ENCODE assay signal across 9 mouse cellular contexts in genomic region chr7:100964242-100964641, GRCm38 (mm10). TPM values are rescaled to one million over a fixed set of nuclear protein-coding genes. Genes with fewer than 3 reads are reported as not detected.
DNase-seq lines count a peak whose midpoint lies in the region; ATAC-seq and TF ChIP-seq lines count a peak whose summit lies in the region.
"Had no signal": no experiment of that assay in that cellular context is flagged by ENCODE, and none has a peak within 500 bp of the region (broad histone marks: within the 10 kb centered on the region; RNA-seq: fewer than 3 reads in every experiment).

No protein-coding gene starts in this region.

- H3K4me3 ChIP-seq in forebrain, embryonic 10.5 days: no peak overlapping the region
- no peak overlapping the region for H3K4me3 ChIP-seq in forebrain, embryonic 15.5 days
- H3K4me3 ChIP-seq in midbrain, embryonic 10.5 days: no peak overlapping the region
- no peak overlapping the region for H3K4me3 ChIP-seq in midbrain, embryonic 14.5 days (replicated peaks; ENCODE audit: low read depth, low read length)
- H3K4me3 ChIP-seq in liver, embryonic 16.5 days (ENCODE audit: low read depth, low read length): peak overlapping the region; percentile 4; the same call in 1 of the 2 replicates
- H3K4me3 ChIP-seq in stomach, postnatal 0 days (ENCODE audit: low read depth, low read length): no peak overlapping the region
- no peak overlapping the region for H3K4me3 ChIP-seq in thymus, adult 2 months (ENCODE audit: control insufficient read depth, insufficient read depth, low read length)
- H3K4me3 ChIP-seq: stomach, embryonic 15.5 days had no signal

- H3K27me3 ChIP-seq in forebrain, embryonic 10.5 days (ENCODE audit: poor library complexity, severe bottlenecking): peaks cover 9% of the 10 kb centered on the region; the same call in 1 of the 2 replicates
- H3K27me3 ChIP-seq in forebrain, embryonic 15.5 days: no peaks in the 10 kb centered on the region
- peaks cover under 1% of the 10 kb centered on the region; the same call in 1 of the 2 replicates for H3K27me3 ChIP-seq in midbrain, embryonic 10.5 days (ENCODE audit: low read depth, poor library complexity, severe bottlenecking)
- no peaks in the 10 kb centered on the region for H3K27me3 ChIP-seq in midbrain, embryonic 14.5 days (ENCODE audit: control insufficient read depth, insufficient read depth, low read length)
- no peaks in the 10 kb centered on the region for H3K27me3 ChIP-seq in liver, embryonic 16.5 days (ENCODE audit: control insufficient read depth, insufficient read depth, low read depth, low read length)
- H3K27me3 ChIP-seq in stomach, postnatal 0 days (ENCODE audit: control insufficient read depth, insufficient read depth, low read length): no peaks in the 10 kb centered on the region
- H3K27me3 ChIP-seq in thymus, adult 2 months (ENCODE audit: control insufficient read depth, insufficient read depth, low read length): no peaks in the 10 kb centered on the region
- H3K27me3 ChIP-seq: stomach, embryonic 15.5 days had no signal

- H3K9me3 ChIP-seq in forebrain, embryonic 10.5 days: no peaks in the 10 kb centered on the region
- H3K9me3 ChIP-seq in forebrain, embryonic 15.5 days: no peaks in the 10 kb centered on the region
- H3K9me3 ChIP-seq in midbrain, embryonic 10.5 days (replicated peaks): no peaks in the 10 kb centered on the region
- H3K9me3 ChIP-seq in midbrain, embryonic 14.5 days (ENCODE audit: control insufficient read depth, low read length): no peaks in the 10 kb centered on the region
- no peaks in the 10 kb centered on the region for H3K9me3 ChIP-seq in liver, embryonic 16.5 days (replicated peaks; ENCODE audit: control insufficient read depth, low read length)
- H3K9me3 ChIP-seq in stomach, postnatal 0 days (ENCODE audit: control insufficient read depth, low read length): no peaks in the 10 kb centered on the region
- H3K9me3 ChIP-seq: stomach, embryonic 15.5 days had no signal

- H3K36me3 ChIP-seq in forebrain, embryonic 10.5 days (replicated peaks): no peaks in the 10 kb centered on the region
- no peaks in the 10 kb centered on the region for H3K36me3 ChIP-seq in forebrain, embryonic 15.5 days
- H3K36me3 ChIP-seq in midbrain, embryonic 10.5 days: no peaks in the 10 kb centered on the region
- no peaks in the 10 kb centered on the region for H3K36me3 ChIP-seq in midbrain, embryonic 14.5 days (ENCODE audit: control insufficient read depth, insufficient read depth, low read length)
- H3K36me3 ChIP-seq in liver, embryonic 16.5 days (ENCODE audit: control insufficient read depth, insufficient read depth): no peaks in the 10 kb centered on the region
- no peaks in the 10 kb centered on the region for H3K36me3 ChIP-seq in stomach, postnatal 0 days (ENCODE audit: control insufficient read depth, insufficient read depth, low read length)
- H3K36me3 ChIP-seq in thymus, adult 2 months (ENCODE audit: control insufficient read depth, insufficient read depth, low read length): no peaks in the 10 kb centered on the region
- H3K36me3 ChIP-seq: stomach, embryonic 15.5 days had no signal

- DNase-seq in forebrain, embryonic 10.5 days (ENCODE audit: extremely low spot score, low spot score): no peak
- no peak for DNase-seq in midbrain, embryonic 10.5 days (ENCODE audit: low spot score)
- no peak for DNase-seq in midbrain, embryonic 14.5 days
- DNase-seq in stomach, postnatal 0 days (ENCODE audit: low spot score): no peak
- DNase-seq in thymus, adult 2 months: no peak
- DNase-seq in Muller cell, postnatal 12 days (ENCODE audit: inconsistent ontology term): no peak

- TF ChIP-seq CTCF in stomach, postnatal 0 days (IDR thresholded peaks at IDR 0.05; ENCODE audit: low read depth): no peak
- TF ChIP-seq CTCF in thymus, adult 2 months (IDR thresholded peaks at IDR 0.05; ENCODE audit: borderline replicate concordance, control insufficient read depth, extremely low read depth, insufficient read depth, low read length, poor library complexity): no peak

- no peak for TF ChIP-seq EP300 in stomach, postnatal 0 days (optimal IDR thresholded peaks at IDR 0.05)

- no peak for ATAC-seq in forebrain, embryonic 15.5 days (replicated peaks)
- no peak for ATAC-seq in midbrain, embryonic 14.5 days (ENCODE audit: low FRiP score, low TSS enrichment)
- 0 out of 2 replicates have a peak, but pooled peaks have one; percentile 37 for ATAC-seq in liver, embryonic 16.5 days (ENCODE audit: low read depth)
- ATAC-seq in stomach, postnatal 0 days (ENCODE audit: low FRiP score, low TSS enrichment): peak; percentile 33; the same call in 1 of the 2 replicates

- peak overlapping the region; percentile 60; the same call in 1 of the 2 replicates for H3K27ac ChIP-seq in forebrain, embryonic 10.5 days
- H3K27ac ChIP-seq in forebrain, embryonic 15.5 days (replicated peaks): no peak overlapping the region
- peak overlapping the region; percentile 10; the same call in 1 of the 2 replicates for H3K27ac ChIP-seq in midbrain, embryonic 10.5 days (replicated peaks)
- no peak overlapping the region for H3K27ac ChIP-seq in midbrain, embryonic 14.5 days (replicated peaks; ENCODE audit: low read depth, low read length)
- H3K27ac ChIP-seq in liver, embryonic 16.5 days (ENCODE audit: low read length): peak overlapping the region; percentile 26; the same call in 1 of the 2 replicates
- no peak overlapping the region for H3K27ac ChIP-seq in stomach, postnatal 0 days (replicated peaks)
- no peak overlapping the region for H3K27ac ChIP-seq in thymus, adult 2 months (ENCODE audit: control insufficient read depth, insufficient read depth, low read length)
- H3K27ac ChIP-seq: stomach, embryonic 15.5 days had no signal

- no peak overlapping the region for H3K9ac ChIP-seq in forebrain, embryonic 15.5 days (replicated peaks)
- no peak overlapping the region for H3K9ac ChIP-seq in midbrain, embryonic 14.5 days (replicated peaks; ENCODE audit: low read length)
- no peak overlapping the region for H3K9ac ChIP-seq in liver, embryonic 16.5 days (ENCODE audit: low read depth, low read length)
- no peak overlapping the region for H3K9ac ChIP-seq in stomach, postnatal 0 days (ENCODE audit: low read length)
- H3K9ac ChIP-seq: stomach, embryonic 15.5 days had no signal

- WGBS in forebrain, embryonic 10.5 days: 79% methylated on average over 6 of the region's 6 CpGs
- 59% methylated on average over 6 of the region's 6 CpGs for WGBS in forebrain, embryonic 15.5 days
- 80% methylated on average over 6 of the region's 6 CpGs for WGBS in midbrain, embryonic 10.5 days
- WGBS in midbrain, embryonic 14.5 days: 83% methylated on average over 6 of the region's 6 CpGs
- 40% methylated on average over 6 of the region's 6 CpGs for WGBS in liver, embryonic 16.5 days (ENCODE audit: insufficient replicate concordance)
- WGBS in stomach, postnatal 0 days: 73% methylated on average over 6 of the region's 6 CpGs
- 81% methylated on average over 6 of the region's 6 CpGs for WGBS in thymus, adult 2 months

- no peak overlapping the region for H3K4me2 ChIP-seq in forebrain, embryonic 15.5 days (replicated peaks)
- no peak overlapping the region for H3K4me2 ChIP-seq in midbrain, embryonic 14.5 days (ENCODE audit: low read length)
- H3K4me2 ChIP-seq in liver, embryonic 16.5 days (ENCODE audit: low read depth, low read length): no peak overlapping the region
- no peak overlapping the region for H3K4me2 ChIP-seq in stomach, postnatal 0 days (replicated peaks; ENCODE audit: low read depth)
- H3K4me2 ChIP-seq: stomach, embryonic 15.5 days had no signal

- H3K4me1 ChIP-seq in forebrain, embryonic 10.5 days: peaks cover 22% of the 10 kb centered on the region
- H3K4me1 ChIP-seq in forebrain, embryonic 15.5 days: no peaks in the 10 kb centered on the region
- H3K4me1 ChIP-seq in midbrain, embryonic 10.5 days: peaks cover 11% of the 10 kb centered on the region
- 0 out of 2 replicates have a peak, but pooled peaks cover 4% of the 10 kb centered on the region for H3K4me1 ChIP-seq in midbrain, embryonic 14.5 days (ENCODE audit: control insufficient read depth, insufficient read depth, low read length)
- no peaks in the 10 kb centered on the region for H3K4me1 ChIP-seq in liver, embryonic 16.5 days (ENCODE audit: control insufficient read depth, low read depth, low read length)
- H3K4me1 ChIP-seq in stomach, postnatal 0 days (replicated peaks; ENCODE audit: control insufficient read depth, insufficient read depth): no peaks in the 10 kb centered on the region
- no peaks in the 10 kb centered on the region for H3K4me1 ChIP-seq in thymus, adult 2 months (replicated peaks; ENCODE audit: control insufficient read depth, insufficient read depth, low read length)
- H3K4me1 ChIP-seq: stomach, embryonic 15.5 days had no signal

- no peak for TF ChIP-seq POLR2A in thymus, adult 2 months (IDR thresholded peaks at IDR 0.05; ENCODE audit: control insufficient read depth, extremely low read depth, insufficient read depth, low read length, poor library complexity)

RNA-seq across cellular contexts. Expression of gene P2ry6, which starts 10.2 kb away (rescaled TPM):
- polyA plus RNA-seq in forebrain, embryonic 10.5 days (2016; fragmentation: Nextera tagmentation; extraction: Ambion mirVana): 1.5 and 2.0 TPM in 2 replicates
- polyA plus RNA-seq in forebrain, embryonic 15.5 days (2015; fragmentation: Nextera tagmentation; extraction: Ambion mirVana): 2.2 and 2.7 TPM in 2 replicates
- polyA plus RNA-seq in midbrain, embryonic 10.5 days (2016; fragmentation: Nextera tagmentation; extraction: Ambion mirVana): 1.8 and 2.4 TPM in 2 replicates
- polyA plus RNA-seq in midbrain, embryonic 14.5 days (2014; fragmentation: Nextera tagmentation; extraction: Ambion mirVana): 1.8 and 2.7 TPM in 2 replicates
- polyA plus RNA-seq in liver, embryonic 16.5 days (2015; fragmentation: Nextera tagmentation; extraction: Ambion mirVana): 4.9 and 6.3 TPM in 2 replicates
- polyA plus RNA-seq in stomach, postnatal 0 days (2015; fragmentation: Nextera tagmentation; extraction: Ambion mirVana): 6.1 and 6.4 TPM in 2 replicates
- 27.1 and 36.0 TPM in 2 replicates for polyA plus RNA-seq in thymus, adult 2 months (2012; rRNA removed)

RNA-seq across cellular contexts. Expression of gene Arhgef17, which starts 32.3 kb away (rescaled TPM):
- polyA plus RNA-seq in forebrain, embryonic 10.5 days (2016; fragmentation: Nextera tagmentation; extraction: Ambion mirVana): 6.5 TPM in 2 replicates
- 7.3 and 7.6 TPM in 2 replicates for polyA plus RNA-seq in forebrain, embryonic 15.5 days (2015; fragmentation: Nextera tagmentation; extraction: Ambion mirVana)
- polyA plus RNA-seq in midbrain, embryonic 10.5 days (2016; fragmentation: Nextera tagmentation; extraction: Ambion mirVana): 6.4 and 7.1 TPM in 2 replicates
- 12.1 and 13.2 TPM in 2 replicates for polyA plus RNA-seq in midbrain, embryonic 14.5 days (2014; fragmentation: Nextera tagmentation; extraction: Ambion mirVana)
- 0.57 and 0.87 TPM in 2 replicates for polyA plus RNA-seq in liver, embryonic 16.5 days (2015; fragmentation: Nextera tagmentation; extraction: Ambion mirVana)
- 2.2 and 2.7 TPM in 2 replicates for polyA plus RNA-seq in stomach, postnatal 0 days (2015; fragmentation: Nextera tagmentation; extraction: Ambion mirVana)
- polyA plus RNA-seq in thymus, adult 2 months (2012; rRNA removed): 8.1 and 11.1 TPM in 2 replicates

RNA-seq across cellular contexts. Expression of gene P2ry2, which starts 48.4 kb away (rescaled TPM):
- 0.27 and 0.36 TPM in 2 replicates for polyA plus RNA-seq in forebrain, embryonic 10.5 days (2016; fragmentation: Nextera tagmentation; extraction: Ambion mirVana)
- 0.11 TPM in 1 of 2 replicates, not detected in the other for polyA plus RNA-seq in forebrain, embryonic 15.5 days (2015; fragmentation: Nextera tagmentation; extraction: Ambion mirVana)
- 0.22 TPM in 2 replicates for polyA plus RNA-seq in midbrain, embryonic 10.5 days (2016; fragmentation: Nextera tagmentation; extraction: Ambion mirVana)
- 0.16 TPM in 1 of 2 replicates, not detected in the other for polyA plus RNA-seq in midbrain, embryonic 14.5 days (2014; fragmentation: Nextera tagmentation; extraction: Ambion mirVana)
- polyA plus RNA-seq in liver, embryonic 16.5 days (2015; fragmentation: Nextera tagmentation; extraction: Ambion mirVana): 2.2 and 3.2 TPM in 2 replicates
- 5.7 and 5.8 TPM in 2 replicates for polyA plus RNA-seq in stomach, postnatal 0 days (2015; fragmentation: Nextera tagmentation; extraction: Ambion mirVana)
- polyA plus RNA-seq in thymus, adult 2 months (2012; rRNA removed): 4.3 and 5.3 TPM in 2 replicates

Comparison
In these comparisons a context has a peak if more than half of its experiments do, and no peak if none do; other contexts are left out.
1. H3K27ac ChIP-seq: peak in forebrain, embryonic 10.5 days (single experiment), midbrain, embryonic 10.5 days (single experiment) and liver, embryonic 16.5 days (single experiment); none in forebrain, embryonic 15.5 days (single experiment), midbrain, embryonic 14.5 days (single experiment), stomach, postnatal 0 days (single experiment) and thymus, adult 2 months (single experiment).
2. ATAC-seq: peak in liver, embryonic 16.5 days (single experiment) and stomach, postnatal 0 days (single experiment); none in forebrain, embryonic 15.5 days (single experiment) and midbrain, embryonic 14.5 days (single experiment).